Mouse (Mus musculus) thymus, postnatal 25 days (tissue): ENCODE results near the gene Rnf19b.

Source experiments
- DNase-seq: peaks from one replicate; pipeline ENCODE4 v3.0.0; 2022

Gene Rnf19b

DNA sequence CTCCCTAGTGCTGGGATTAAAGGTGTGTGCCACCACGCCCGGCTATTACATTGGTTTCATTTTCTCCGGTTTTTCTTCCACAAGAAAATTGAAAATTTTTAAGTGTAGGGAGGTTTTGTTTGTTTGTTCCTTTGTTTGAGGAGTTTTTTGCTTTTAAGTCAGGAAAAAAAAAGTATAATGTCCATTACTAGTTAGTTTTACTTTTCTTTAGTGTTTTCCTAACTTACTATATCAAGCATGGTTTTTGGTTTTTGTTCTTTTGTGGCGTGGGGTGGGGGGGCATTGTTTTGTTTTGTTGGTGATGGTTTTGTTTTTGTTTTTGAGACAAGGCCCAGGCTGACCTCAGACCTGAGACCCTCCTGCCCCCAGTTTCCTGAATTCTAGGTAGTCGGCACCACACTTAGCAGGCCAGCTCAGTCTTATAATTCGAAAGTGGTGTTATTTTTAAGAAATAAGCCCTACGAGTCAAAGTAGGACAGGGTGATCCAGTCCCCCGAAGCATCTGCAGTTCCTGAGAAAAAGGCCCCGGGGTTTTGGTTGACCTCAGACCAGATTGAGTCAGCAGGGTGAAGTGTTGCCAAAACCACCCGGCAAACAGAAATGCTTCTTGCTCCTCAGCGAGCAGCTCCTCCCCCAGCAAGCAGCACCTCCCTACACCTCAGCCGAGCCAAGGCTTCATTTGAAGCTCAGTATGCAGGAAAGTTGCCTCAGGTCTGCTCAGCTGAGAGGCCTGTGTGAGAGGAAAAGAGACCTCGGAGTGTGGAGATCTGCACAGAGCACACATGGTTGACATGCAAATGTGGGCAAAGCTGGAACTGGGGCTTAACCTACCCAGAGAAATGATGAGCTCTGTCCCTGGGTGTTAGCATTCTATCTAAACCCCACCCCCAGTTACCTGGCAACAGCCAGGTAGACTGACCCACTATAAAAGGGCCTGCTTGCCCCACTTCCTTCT, 23.1 kb upstream of the Rnf19b start:
- peak; percentile 47 for DNase-seq

DNA sequence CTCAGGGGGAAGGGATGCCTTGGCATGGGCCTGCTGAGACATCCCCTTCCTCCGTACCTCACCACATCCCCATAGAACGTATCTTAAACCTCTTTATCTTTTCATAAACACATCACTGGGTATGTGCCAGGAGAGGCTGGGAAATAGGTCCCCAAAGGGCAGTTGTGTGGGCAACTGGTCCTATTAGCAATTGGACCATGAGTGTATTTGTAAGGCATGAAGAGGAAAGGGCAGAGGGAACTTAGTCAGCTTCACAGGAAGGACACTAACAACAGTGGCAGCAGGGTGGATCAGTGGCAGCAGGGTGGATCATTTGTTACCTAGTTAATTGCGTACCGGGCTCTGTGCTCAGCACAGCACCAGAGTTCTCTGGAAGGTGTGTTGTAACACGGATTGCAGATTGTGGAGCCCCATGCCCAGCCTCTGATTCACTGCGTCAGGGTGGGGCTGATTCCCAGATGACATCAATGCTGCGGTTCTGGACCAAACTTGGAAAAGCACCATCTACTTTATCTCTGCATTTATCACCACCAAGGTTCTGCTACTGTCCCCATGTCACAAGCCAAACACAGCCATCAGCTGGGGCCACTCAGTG, 22.1 kb upstream of the Rnf19b start:
- DNase-seq: no peak

DNA sequence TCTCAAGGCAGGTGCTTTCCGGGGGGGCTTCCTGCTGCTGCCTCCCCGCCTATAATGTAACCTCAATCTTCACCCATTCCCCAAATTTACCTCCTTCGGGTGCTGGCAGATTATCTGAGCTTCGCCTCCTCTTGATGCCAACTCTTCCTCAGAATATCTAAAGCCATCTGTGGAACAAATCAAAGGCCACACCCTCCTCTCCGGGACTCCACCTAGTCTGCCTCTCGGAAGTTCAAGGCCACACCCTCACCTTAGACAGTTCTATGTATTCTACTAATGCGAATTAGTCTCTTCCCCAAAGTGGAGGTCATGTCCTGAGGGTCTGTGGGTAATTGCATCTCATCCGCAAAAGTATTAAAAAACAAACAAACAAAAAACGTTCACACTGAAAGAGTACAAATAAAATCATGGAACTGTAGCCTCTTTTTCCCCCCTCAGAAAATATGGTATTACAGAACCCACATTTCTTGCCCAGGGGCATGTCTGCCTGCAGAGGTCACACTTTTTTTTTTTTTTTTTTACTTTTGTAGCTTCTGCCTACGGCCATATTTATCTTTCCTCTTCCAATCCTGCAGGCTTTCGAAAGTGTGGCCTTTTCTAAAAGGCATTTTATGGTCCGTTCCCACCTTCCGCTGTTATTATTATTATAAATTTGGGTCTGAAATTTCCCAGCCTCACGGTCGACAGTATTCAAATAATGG, 10.2 kb upstream of the Rnf19b start:
- DNase-seq: no peak

DNA sequence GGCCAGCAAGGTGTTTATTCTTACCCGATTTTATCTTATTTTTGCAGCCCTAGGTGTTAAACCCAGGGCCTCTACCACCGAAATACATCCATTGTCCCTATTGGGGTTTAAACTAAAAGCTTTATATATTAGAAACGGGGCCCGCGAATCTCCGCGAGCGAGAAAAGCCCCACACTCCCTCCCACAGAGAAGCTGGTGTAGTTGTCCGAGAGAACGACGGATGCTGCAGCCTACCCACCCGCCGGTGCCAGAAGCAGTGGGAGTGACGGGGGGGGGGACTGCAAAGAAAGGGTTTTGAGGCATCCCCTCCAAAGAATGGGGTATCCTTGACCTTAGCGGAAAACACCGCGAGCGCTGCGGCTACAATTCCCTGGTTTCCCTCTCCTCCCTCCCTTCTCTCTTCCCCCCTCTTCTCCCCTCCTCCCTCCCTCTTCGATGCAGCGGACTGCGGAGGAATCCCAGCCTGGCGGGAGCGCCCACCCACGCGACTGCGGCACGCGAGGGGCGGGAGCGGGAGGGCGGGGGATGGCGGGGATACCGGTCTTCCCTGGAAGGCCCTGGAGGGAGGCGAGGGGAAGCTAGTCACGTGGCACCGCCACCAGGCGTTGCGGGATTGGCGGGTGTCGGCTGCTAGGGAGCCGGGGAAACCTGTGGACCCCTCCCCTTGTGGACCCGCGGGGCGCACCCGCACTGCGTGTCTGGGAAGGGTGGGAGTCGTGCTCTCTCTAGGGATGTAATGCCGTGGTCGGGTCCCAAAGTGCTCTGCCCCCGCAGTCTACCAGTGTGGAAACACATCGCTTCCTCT, 9.4 kb upstream of the Rnf19b start:
- DNase-seq: peak; percentile 16

DNA sequence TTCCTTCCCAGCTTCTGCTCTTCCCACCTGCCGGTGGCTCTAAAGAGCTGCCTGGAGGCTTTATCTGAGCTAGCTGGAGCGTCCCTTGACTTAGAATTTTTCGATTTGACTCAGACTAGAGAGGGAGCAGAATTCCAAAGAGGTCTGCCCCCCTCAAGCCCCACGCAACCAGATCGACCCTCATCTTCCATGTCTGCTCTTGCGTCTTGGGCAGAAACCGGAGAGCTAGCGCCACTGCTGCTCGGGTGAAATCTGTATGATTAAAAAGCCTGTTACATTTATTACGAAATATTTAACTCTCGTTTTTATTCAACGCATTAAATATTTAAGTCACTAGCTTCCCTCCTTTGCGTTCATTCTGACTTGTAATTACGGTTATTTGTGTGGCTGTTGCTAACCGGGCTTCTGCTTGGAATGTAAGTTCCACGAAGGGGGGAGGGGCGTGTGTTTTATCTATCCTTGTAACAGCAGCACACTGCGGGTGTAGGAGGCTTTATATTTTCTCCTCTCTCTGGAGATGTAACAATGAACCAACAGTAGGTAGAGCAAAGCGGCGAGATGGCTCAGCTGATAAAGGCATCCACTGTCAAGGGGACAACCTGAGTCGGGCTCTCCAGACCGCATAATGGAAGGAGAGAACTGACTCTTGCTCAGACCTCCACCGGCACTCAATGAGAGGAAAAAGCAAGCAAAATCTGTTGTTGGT, 8.6 kb upstream of the Rnf19b start:
- DNase-seq: no peak

DNA sequence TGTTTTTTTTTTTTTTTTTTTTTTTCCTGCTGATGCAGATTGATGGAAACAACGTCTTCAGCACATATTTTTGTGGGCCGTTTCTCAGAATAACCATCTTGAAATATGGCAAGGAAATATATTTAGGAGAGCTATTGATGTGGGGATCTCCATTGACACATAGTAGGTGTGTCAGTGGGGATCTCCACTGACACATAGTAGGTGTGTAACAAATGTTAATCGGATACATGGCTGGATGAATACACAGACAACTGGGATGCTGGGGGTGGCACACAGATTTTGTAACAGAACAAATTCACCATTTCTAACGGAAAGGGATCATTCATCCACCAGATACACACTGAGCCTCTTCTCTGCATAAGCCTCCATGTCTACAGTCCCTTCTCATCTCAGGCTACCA, 7.7 kb upstream of the Rnf19b start:
- DNase-seq: no peak

DNA sequence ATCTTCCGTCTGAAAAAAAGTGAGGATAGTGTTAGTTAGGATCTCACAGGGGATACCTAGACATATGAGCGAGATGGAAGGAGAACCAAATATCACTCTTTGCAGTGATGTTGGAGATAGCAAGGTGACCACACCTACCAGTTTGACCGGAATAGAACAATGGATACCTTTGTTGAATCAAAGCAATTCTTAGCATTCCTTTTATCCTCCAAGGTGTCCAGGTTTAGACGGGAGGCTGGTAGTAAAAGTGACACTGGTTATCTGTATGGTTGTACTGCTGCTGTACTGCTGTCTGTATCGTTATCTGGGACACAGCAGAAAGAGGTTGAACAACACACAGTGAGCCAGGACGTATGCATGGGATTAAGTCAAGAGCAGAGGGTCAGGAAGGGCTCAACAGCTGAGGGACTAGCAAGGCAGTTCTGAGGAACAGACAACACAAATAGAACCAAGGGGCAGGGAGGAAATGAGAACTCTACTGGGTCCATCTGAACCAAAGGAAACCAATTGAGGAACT, 7.1 kb upstream of the Rnf19b start:
- DNase-seq: no peak

DNA sequence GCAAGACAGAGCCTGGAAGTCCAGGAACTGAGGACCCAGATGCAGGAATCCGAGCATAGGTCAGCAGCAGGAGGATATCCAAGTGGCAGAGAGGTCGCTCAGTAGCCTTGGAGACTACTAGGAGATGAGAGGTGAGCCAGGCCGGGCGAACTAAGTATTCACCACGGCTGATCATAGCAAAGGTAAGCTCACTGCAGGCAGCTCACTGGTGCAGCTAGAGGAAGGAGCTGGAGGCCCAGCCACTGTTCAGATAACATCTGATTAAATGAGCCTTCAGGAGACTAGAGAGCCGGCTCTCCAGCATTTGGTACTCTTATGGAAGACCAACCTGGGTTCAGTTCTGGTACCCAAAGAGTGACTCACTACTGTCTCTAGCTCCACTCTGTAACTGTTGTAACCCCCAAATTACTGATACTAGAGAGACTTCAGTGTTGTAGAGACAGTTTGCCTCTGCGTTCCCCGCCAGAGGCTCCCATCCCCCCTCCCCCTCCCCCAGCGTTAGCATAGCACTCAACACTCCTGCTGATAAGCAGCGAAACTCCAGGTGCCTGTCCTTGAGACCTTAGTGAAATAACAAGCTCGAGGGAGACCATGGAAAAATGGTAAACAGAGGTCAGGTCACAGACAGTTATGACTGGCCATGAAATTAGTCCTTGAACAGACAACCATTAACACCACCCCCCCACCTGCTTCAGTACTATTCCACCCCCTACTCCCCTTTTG, 6.4 kb upstream of the Rnf19b start:
- DNase-seq: no peak

DNA sequence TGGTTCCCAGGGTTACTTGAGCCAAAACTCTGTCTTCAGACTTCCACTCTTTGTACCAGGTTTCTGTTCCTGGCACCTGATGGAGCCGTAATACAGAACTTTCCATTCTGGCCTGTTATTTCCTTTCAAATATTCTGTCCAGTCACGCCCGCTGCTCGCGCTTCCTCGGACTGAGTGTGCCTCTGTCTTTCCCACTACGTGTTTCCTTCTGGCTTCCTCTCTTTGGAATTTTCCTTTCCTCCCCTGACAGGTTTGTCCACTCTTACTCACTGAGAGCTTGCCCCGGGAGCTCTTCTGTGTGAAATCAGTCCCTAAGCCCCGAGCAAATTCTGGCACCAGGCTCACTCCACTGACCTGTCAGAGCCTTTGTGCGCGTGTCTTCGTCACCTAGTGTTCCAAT, 3.3 kb upstream of the Rnf19b start:
- DNase-seq: no peak

DNA sequence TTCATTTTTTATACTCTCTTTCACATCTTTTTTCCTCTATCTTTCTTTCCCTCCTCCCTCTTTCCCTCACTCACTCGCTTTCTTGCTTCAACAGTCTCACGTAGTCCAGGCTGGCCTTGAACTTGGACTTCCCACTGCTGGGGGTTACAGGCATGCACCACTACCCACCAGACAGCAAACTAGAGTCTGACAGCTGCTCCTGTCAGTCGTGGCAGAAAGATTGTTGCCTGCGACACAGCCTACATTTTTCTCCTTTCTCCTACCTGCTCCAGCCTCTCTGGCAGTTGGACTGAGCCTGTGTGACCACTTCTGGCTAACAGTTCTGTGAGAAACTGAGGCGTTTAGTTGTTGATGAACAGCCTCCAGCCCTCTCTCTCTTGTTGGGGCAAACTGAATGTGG, 2.5 kb upstream of the Rnf19b start:
- no peak for DNase-seq

DNA sequence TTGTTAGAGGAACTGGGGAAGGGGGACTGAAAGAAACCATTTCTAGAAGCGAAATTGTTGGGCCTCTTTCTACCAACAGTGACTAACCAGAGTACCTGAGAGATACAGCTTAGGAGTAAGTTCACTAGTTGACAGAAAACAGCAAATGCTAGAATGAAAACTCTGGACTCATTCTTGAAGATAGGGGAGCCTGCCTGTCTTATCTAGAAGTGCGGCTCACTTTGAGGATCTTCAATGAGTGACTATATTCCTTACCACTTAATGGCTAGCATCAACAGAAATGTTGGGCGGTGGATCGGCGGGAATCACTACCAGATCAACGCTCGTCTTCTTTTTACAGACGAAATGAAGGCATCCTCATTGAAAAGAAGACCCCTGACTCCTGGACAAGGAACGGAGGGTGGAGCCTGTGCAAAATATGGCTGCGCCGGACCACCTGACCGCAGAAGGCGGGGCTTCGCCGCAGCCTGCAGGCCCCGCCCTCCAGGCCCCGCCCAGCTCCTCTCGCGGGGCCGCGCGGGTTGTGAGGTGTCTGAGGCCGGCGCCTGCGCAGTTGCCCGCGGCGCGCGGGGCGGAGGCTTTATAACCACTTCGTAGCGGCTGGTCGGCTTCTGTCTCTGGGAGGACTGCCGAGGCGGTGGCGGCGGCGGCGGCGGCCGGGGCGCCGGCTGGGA, 401 bp upstream of the Rnf19b start:
- peak; percentile 97 for DNase-seq

DNA sequence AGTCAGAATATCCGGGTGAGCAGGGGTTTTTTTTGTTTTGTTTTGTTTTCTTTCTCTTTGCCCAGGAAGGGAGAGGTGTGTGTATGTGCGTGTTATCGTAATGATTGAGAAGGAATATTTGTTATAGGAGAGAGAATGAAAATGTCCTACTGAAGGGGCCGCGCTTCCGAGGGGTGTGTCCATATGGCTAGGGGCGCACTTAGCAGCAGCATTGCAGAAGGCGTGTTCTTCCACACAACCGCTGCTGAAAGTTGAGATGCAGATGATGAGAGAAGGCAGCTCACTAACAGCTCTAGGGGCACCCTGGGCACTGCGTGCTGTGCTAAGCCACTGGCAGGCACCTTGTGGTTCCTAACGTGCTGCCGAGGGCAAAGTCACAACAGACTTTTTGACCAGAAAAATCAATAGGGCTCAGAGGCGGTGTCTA, 1.1 kb downstream of the Rnf19b start:
- DNase-seq: peak; percentile 40

DNA sequence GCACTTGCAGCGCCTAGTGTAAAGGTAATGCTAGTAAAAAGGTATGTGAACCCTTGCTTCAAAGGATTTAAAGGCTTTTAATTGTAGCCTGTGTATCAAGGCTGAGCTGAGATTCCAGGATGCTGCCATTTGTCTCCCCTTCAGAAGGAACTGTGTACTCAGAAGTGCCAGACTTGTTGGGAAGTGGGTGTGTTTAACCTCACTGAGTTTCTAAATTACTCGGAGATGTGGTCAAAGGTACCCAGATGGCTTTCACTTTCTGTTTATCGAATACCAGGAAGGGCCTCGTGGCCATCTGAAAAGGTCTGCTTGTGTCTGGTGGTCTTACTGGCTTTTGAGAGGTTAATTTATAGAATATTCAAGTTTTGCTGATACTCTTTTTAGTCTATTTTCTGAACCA, 1.9 kb downstream of the Rnf19b start:
- peak; percentile 2 for DNase-seq

DNA sequence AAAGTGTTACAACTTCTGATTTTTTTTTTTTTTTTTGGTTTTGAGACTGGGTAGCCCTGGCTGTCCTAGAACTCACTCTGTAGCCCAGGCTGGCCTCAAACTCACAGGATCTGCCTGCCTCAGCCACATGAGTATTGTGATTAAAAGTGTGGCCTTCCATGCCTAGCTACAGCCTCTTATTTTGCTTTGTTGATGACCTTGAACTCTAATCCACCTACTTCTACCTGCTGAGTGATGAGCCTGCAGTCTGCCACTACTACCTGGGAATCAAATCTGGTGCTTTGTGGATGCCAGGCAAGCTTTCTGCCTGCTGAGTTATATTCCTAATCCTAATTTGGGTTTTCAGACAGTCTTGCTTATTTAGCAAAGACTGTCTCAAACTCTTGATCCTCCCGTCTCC, 3.4 kb downstream of the Rnf19b start:
- no peak for DNase-seq

DNA sequence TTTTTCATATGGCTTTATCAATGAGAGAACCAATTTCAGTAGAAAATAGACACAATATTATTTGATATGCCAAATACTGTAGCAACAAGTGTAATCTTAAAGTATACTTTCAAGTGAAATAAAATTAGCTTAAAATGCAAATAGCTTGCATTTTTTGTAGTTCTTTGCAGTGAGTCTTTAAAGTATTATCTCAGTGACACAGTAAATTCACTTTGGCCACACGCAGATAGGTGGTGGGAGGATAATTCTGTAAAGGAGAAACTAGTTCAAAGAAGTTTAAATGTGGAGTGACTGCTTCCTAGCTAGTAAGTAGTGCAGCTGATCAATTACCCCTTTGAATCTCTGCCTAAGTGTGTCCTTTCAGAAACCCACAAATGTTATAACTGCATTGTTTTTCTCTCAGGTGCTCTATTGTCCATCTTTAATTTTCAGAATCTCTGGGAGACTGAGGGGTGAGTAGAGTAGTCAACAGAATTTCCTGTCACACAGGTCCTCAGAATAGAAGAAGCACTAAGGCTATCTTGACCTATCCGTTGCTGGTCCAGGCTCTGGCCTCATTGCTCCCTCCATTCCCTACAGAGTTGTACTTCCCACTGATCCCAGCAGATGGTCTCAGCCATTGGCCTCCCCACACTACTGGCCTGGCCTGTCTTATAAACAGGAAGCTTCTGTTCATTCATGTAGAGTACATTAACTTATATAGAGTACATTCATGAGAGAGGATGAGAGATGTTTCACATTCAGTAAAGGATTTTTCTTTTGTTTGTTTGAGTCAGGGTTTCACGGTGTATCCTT, 4.4 kb downstream of the Rnf19b start:
- DNase-seq: no peak

DNA sequence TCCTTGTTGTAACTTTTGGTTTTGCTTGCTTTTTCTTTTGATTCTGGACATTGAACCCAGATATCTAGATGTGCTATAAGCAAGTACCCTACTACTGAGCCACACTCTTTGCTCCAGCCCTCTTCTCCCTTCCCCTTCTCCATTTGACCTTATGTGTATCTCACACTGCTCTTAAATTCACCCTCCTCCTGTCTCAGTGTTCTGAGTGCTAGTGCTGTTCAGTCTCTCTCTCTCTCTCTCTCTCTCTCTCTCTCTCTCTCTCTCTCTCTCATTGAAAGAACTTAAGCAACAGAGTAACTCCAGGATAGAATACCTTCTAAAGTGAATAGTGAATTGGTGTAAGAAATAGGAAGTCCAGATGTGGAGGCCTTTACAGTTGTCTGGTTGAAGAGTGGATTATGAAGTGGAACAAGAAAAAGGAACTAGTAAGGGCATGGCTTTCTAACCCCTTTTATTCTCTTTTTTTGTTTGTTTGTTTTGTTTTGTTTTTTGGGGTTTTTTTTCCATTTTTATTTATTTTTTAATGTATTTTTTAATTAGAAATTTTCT, 7.7 kb downstream of the Rnf19b start:
- DNase-seq: no peak

DNA sequence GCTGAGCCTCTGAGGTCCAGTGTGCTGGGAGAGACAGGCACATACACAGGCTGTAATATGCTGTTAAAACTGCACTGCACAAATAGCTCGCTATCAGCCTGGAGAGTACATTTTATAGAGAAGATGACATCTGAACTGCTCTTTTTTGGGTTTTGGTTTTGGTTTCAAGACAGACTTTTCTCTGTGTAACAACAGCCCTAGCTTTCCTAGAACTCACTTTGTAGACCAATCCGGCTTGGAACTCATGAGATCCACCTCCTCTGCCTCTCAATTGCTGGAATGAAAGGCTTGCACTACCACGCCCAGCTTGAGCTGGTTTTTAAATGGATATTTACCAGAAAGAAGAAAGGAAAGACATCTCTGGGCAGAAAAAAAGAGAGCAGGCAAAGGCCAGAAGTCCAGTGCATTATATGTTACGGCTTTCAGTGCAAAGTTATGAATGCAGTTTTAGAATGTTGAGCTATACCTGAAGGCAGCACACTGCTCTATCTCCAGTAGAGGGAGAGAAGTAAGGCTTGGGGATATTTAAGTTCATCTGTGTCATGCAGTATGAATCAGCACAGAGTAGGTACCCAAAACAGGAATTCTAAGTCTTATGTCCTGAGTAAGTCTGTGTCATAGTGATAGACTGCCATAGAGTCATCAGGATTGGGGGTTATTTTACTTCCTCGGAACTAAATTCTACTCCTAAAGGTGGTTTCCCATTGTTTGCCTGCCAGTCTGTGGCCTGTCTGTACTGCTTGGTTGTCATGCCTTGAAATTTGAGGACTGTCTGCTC, 9.8 kb downstream of the Rnf19b start:
- no peak for DNase-seq

DNA sequence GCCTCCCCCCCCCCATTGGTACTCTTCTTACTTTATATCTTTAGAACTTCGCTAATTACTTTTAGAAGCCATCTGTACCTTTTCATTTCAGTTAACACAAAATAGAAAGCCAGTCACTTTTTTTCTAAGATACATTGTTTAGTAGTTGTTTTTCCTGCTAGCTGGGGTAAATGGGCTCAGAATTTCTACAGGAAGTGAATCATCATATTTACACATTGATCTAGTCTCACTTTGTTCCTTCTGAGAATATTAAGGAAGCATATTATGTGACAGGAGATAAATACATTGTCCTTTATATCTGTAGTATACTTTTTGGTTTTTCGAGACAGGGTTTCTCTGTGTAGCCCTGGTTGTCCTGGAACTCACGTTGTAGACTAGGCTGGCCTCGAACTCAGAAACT, 10.8 kb downstream of the Rnf19b start:
- no peak for DNase-seq

DNA sequence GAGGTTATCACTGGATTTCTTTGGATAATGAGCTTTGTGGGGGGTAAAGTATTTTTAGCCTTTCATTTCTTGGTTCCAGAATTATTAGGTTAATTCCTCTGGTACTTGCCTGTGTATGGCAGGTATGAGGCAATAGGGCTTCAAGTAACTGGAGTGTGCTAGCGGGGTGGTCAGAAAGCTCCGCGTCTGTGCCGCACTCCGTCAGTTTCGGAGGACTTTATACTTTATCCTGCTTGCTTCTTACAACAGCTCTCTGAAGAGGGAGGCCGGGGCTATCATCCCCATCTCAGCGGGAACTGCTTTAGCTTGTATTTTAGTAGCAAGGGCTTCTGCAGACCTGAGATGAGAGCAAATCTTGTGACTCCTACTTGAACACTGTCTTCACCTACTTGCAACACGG, 21.1 kb downstream of the Rnf19b start:
- DNase-seq: no peak
